7 mouse cellular contexts compared by ENCODE assay signal in the genomic region with DNA sequence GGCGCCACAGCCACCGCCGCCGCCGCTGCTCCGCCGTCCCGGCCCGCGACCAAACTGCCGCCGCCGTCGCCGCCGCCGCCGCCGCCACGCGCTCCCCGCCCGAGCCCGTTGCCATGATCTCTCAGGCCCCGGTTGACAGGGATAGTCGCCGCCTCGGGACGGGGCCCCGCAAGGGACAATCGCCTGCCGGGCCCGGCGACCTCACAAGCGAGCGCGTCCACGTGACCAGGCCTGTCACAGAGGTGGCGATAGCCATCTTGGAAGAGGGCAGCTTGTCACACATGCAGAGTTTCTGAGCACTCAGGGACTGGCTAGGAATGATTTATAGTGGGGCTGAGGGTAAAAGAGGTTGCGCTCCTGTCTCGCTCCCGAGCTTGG. TPM values are rescaled to one million over a fixed set of nuclear protein-coding genes. Genes with fewer than 3 reads are reported as not detected.
A peak's percentile ranks its signal among the peaks of the same experiment; 100 is the strongest.
DNase-seq lines count a peak whose midpoint lies in the region; ATAC-seq lines count a peak whose summit lies in the region.

Ttll11 (minus strand) TSS at position 270 of the 378 bp plus-strand sequence.

- H3K27me3 ChIP-seq in intestine, embryonic 16.5 days (replicated peaks; ENCODE audit: control insufficient read depth, insufficient read depth, low read length), result 0 out of 2 replicates have a peak, but pooled peaks cover 2% of the 10 kb centered on the region
- no peaks in the 10 kb centered on the region for H3K27me3 ChIP-seq in midbrain, embryonic 11.5 days (ENCODE audit: control insufficient read depth, insufficient read depth, low read length)

- peaks cover 8% of the 10 kb centered on the region for H3K4me1 ChIP-seq in intestine, embryonic 16.5 days (ENCODE audit: control insufficient read depth, insufficient read depth, low read length)
- H3K4me1 ChIP-seq in midbrain, embryonic 11.5 days (ENCODE audit: control insufficient read depth, insufficient read depth, low read length), result peaks cover 15% of the 10 kb centered on the region

- no peaks in the 10 kb centered on the region for H3K36me3 ChIP-seq in intestine, embryonic 16.5 days (ENCODE audit: control insufficient read depth, insufficient read depth, low read length)
- H3K36me3 ChIP-seq in midbrain, embryonic 11.5 days (ENCODE audit: control insufficient read depth, insufficient read depth, low read length), result no peaks in the 10 kb centered on the region

- WGBS in intestine, embryonic 16.5 days, result under 1% methylated on average over 40 of the region's 42 CpGs
- under 1% methylated on average over 42 of the region's 42 CpGs for WGBS in midbrain, embryonic 11.5 days

- peak within 1 kb of the TSS; percentile 59 for H3K27ac ChIP-seq in intestine, embryonic 16.5 days (ENCODE audit: low read length)
- peak within 1 kb of the TSS; percentile 36 for H3K27ac ChIP-seq in midbrain, embryonic 11.5 days (ENCODE audit: low read depth, low read length)

- peak within 1 kb of the TSS; percentile 99 for H3K4me2 ChIP-seq in intestine, embryonic 16.5 days (ENCODE audit: low read depth, low read length)
- peak within 1 kb of the TSS; percentile 97 for H3K4me2 ChIP-seq in midbrain, embryonic 11.5 days

- peak; percentile 91 for ATAC-seq in intestine, embryonic 16.5 days
- ATAC-seq in midbrain, embryonic 11.5 days (ENCODE audit: low FRiP score), result peak; percentile 95

- DNase-seq in adrenal gland, adult 8-10 months, result peak; percentile 94
- DNase-seq in embryo, embryonic 9.5 days (ENCODE audit: extremely low spot score), result peak; percentile 92
- peak; percentile 81 to 93 for DNase-seq in gastrocnemius, postnatal 4 days (ENCODE audit: low spot score in 2 of 2)
- DNase-seq in left cerebral cortex, postnatal 36 days (ENCODE audit: low spot score in 2 of 2), result peak; percentile 95 to 96
- peak; percentile 97 for DNase-seq in midbrain, embryonic 11.5 days (ENCODE audit: low spot score, missing footprints)
- peak; percentile 90 for DNase-seq in skeletal muscle tissue, adult 2 months (ENCODE audit: low read depth, low spot score)

- intact Hi-C loops in left cerebral cortex, postnatal 36 days (cut with DNase I), result no loop called here

- peak within 1 kb of the TSS; percentile 87 for H3K4me3 ChIP-seq in intestine, embryonic 16.5 days (ENCODE audit: low read length)
- peak within 1 kb of the TSS; percentile 87 for H3K4me3 ChIP-seq in midbrain, embryonic 11.5 days (ENCODE audit: low read depth, low read length)

- peak within 1 kb of the TSS; percentile 90 for H3K9ac ChIP-seq in intestine, embryonic 16.5 days (ENCODE audit: low read depth, low read length)
- peak within 1 kb of the TSS; percentile 89 for H3K9ac ChIP-seq in midbrain, embryonic 11.5 days (ENCODE audit: low read length)

- H3K9me3 ChIP-seq in intestine, embryonic 16.5 days (ENCODE audit: control insufficient read depth, low read length), result no peaks in the 10 kb centered on the region
- H3K9me3 ChIP-seq in midbrain, embryonic 11.5 days (ENCODE audit: control insufficient read depth, low read length), result no peaks in the 10 kb centered on the region

RNA-seq across cellular contexts. Expression of gene Ttll11, which starts in this region (rescaled TPM):
- 1 to 10 TPM; 2.6 to 5.6 (median 4.0) TPM for total RNA-seq in adrenal gland, adult 8-10 months (2022)
- 1 to 10 TPM; 3.4 to 5.8 TPM for total RNA-seq in gastrocnemius, postnatal 4 days (2021)
- polyA plus RNA-seq in intestine, embryonic 16.5 days (2015; fragmentation: Nextera tagmentation; extraction: Ambion mirVana), result 0.10 and 0.18 TPM in 2 replicates
- total RNA-seq in left cerebral cortex, postnatal 36 days (2021), result 10 to 100 TPM; 38.0 to 42.8 TPM
- 1.9 and 3.0 TPM in 2 replicates for polyA plus RNA-seq in midbrain, embryonic 11.5 days (2014; fragmentation: Nextera tagmentation; extraction: Ambion mirVana)

Comparison
In these comparisons a context has a peak if more than half of its experiments do, and no peak if none do; other contexts are left out.
1. Peak in every context shown above with its lines: DNase-seq, ATAC-seq, H3K4me3 ChIP-seq and H3K27ac ChIP-seq.
2. RNA of gene Ttll11 (total RNA-seq): 38.0 to 42.8 TPM in left cerebral cortex, postnatal 36 days; 3.4 to 5.8 TPM in gastrocnemius, postnatal 4 days and 2.6 to 5.6 TPM in adrenal gland, adult 8-10 months; every median in the first group is over 4 times any median in the second.
3. Peak in ATAC-seq, H3K4me3 ChIP-seq, H3K27ac ChIP-seq, H3K9ac ChIP-seq and H3K4me2 ChIP-seq in intestine, embryonic 16.5 days; RNA of the gene not detected or under 1 TPM.